Mouse (Mus musculus) neural tube, embryonic 13.5 days (tissue): ENCODE data around the gene Iqschfp. TPM values are rescaled to one million over a fixed set of nuclear protein-coding genes. Genes with fewer than 3 reads are reported as not detected.

Experiments used
- ATAC-seq: fragments of 200-750 bp; cut with Nextera tagmentation; 2 replicates; pipeline ENCODE4 v1.8.0; 2017; ENCODE audit warnings: low read depth, mild to moderate bottlenecking, moderate TSS enrichment, moderate library complexity
- H3K27ac ChIP-seq: fragments of 300-500 bp; sonication (generic); replicated peaks from 2 replicates; pipeline ENCODE4 v1.5.1; 2015; ENCODE audit warnings: moderate library complexity, mild to moderate bottlenecking, inconsistent platforms
- H3K27me3 ChIP-seq: fragments of 300-500 bp; sonication (generic); 2 replicates; pipeline ENCODE4 v1.6.1; 2015; ENCODE audit warnings: mild to moderate bottlenecking, inconsistent platforms
- H3K36me3 ChIP-seq: fragments of 300-500 bp; sonication (generic); 2 replicates; pipeline ENCODE4 v1.6.1; 2015; ENCODE audit warnings: mild to moderate bottlenecking, inconsistent platforms
- H3K4me1 ChIP-seq: fragments of 300-500 bp; sonication (generic); replicated peaks from 2 replicates; pipeline ENCODE4 v1.6.1; 2015; ENCODE audit warnings: inconsistent platforms
- H3K4me2 ChIP-seq: fragments of 300-500 bp; sonication (generic); 2 replicates; pipeline ENCODE4 v1.6.1; 2015; ENCODE audit warnings: inconsistent platforms, mild to moderate bottlenecking, moderate library complexity
- H3K4me3 ChIP-seq: fragments of 300-500 bp; sonication (generic); 2 replicates; pipeline ENCODE4 v1.5.1; 2015; ENCODE audit warnings: mild to moderate bottlenecking, inconsistent platforms
- H3K9ac ChIP-seq: fragments of 300-500 bp; sonication (generic); 2 replicates; pipeline ENCODE4 v1.6.1; 2015; ENCODE audit warnings: moderate library complexity, mild to moderate bottlenecking, inconsistent platforms
- H3K9me3 ChIP-seq: fragments of 300-500 bp; sonication (generic); 2 replicates; pipeline ENCODE4 v1.6.1; 2016; ENCODE audit warnings: inconsistent platforms
- WGBS: fragments of 180-500 bp; shearing (Covaris S2); methylation state at CpG from one replicate; pipeline ENCODE4 v1.1.7; 2015; 5-methylcytosine and 5-hydroxymethylcytosine counted together
- polyA plus RNA-seq: library from polyadenylated mRNA; unstranded; fragments of >200 nt; fragmentation: Nextera tagmentation; extraction: Ambion mirVana; gene quantifications from 2 replicates; pipeline ENCODE4 v1.2.1, GENCODE M21; 2015

Gene Iqschfp
- polyA plus RNA-seq, 1 experiment from 2014 or later = 4.1 TPM

GRCm38 (mm10) chr3:68187471-68187870 lies 295.4 kb downstream of the Iqschfp start:
- Histone ChIP-seq H3K4me3 (no peak overlapping the region), H3K27me3 (no peaks in the 10 kb centered on the region), H3K9me3 (no peaks in the 10 kb centered on the region), H3K9ac (no peak overlapping the region), H3K36me3 (no peaks in the 10 kb centered on the region), H3K27ac (no peak overlapping the region), H3K4me2 (no peak overlapping the region), H3K4me1 (no peaks in the 10 kb centered on the region; the same call in 1 of the 2 replicates)
- ATAC-seq = no peak
- WGBS = 66% methylated on average over 8 of the region's 8 CpGs

- Histone ChIP-seq H3K4me3 (no peak overlapping the region), H3K27me3 (no peaks in the 10 kb centered on the region), H3K4me1 (no peaks in the 10 kb centered on the region), H3K9ac (no peak overlapping the region), H3K27ac (no peak overlapping the region), H3K4me2 (no peak overlapping the region), H3K36me3 (no peaks in the 10 kb centered on the region), H3K9me3 (no peaks in the 10 kb centered on the region)
- WGBS = 88% methylated on average over 2 of the region's 2 CpGs
- ATAC-seq = no peak
These were observed 297.1 kb downstream of the Iqschfp start for GRCm38 (mm10) chr3:68189100-68189499.

GRCm38 (mm10) chr3:68196933-68197332 lies 304.9 kb downstream of the Iqschfp start:
- WGBS = 95% methylated on average over 1 of the region's 1 CpGs

GRCm38 (mm10) chr3:68201214-68201613 lies 309.2 kb downstream of the Iqschfp start:
- H3K27me3 ChIP-seq = no peaks in the 10 kb centered on the region
- no peaks in the 10 kb centered on the region for H3K36me3 ChIP-seq
- H3K9ac ChIP-seq = no peak overlapping the region
- H3K4me3 ChIP-seq = no peak overlapping the region
- 9% methylated on average over 1 of the region's 1 CpGs for WGBS
- no peak overlapping the region for H3K27ac ChIP-seq
- ATAC-seq = 0 out of 2 replicates have a peak, but pooled peaks have one; percentile 68
- H3K9me3 ChIP-seq = no peaks in the 10 kb centered on the region
- no peak overlapping the region for H3K4me2 ChIP-seq
- peaks cover 26% of the 10 kb centered on the region for H3K4me1 ChIP-seq

More at GRCm38 (mm10) chr3:68196933-68197332, 304.9 kb downstream of the Iqschfp start:
- no peak overlapping the region for H3K4me3 ChIP-seq
- no peaks in the 10 kb centered on the region for H3K9me3 ChIP-seq
- H3K4me1 ChIP-seq = peaks cover 6% of the 10 kb centered on the region; the same call in 1 of the 2 replicates
- no peak overlapping the region for H3K9ac ChIP-seq
- H3K36me3 ChIP-seq = no peaks in the 10 kb centered on the region
- no peaks in the 10 kb centered on the region for H3K27me3 ChIP-seq
- ATAC-seq = no peak
- no peak overlapping the region for H3K4me2 ChIP-seq
- no peak overlapping the region for H3K27ac ChIP-seq

GRCm38 (mm10) chr3:68202162-68202902 lies 310.3 kb downstream of the Iqschfp start:
- no peak overlapping the region for H3K4me2 ChIP-seq
- WGBS = 23% methylated on average over 4 of the region's 4 CpGs
- no peaks in the 10 kb centered on the region for H3K9me3 ChIP-seq
- ATAC-seq = peak; percentile 41; the same call in 1 of the 2 replicates
- H3K27me3 ChIP-seq = no peaks in the 10 kb centered on the region
- no peak overlapping the region for H3K9ac ChIP-seq
- no peak overlapping the region for H3K4me3 ChIP-seq
- H3K4me1 ChIP-seq = peaks cover 26% of the 10 kb centered on the region
- H3K27ac ChIP-seq = no peak overlapping the region
- H3K36me3 ChIP-seq = no peaks in the 10 kb centered on the region

- WGBS = 44% methylated on average over 4 of the region's 4 CpGs
- H3K9me3 ChIP-seq = no peaks in the 10 kb centered on the region
- ATAC-seq = no peak
These were observed 312.0 kb downstream of the Iqschfp start for GRCm38 (mm10) chr3:68203934-68204467.

GRCm38 (mm10) chr3:68210422-68210821 lies 318.4 kb downstream of the Iqschfp start:
- no peaks in the 10 kb centered on the region for H3K27me3 ChIP-seq
- H3K4me3 ChIP-seq = no peak overlapping the region
- no peak overlapping the region for H3K4me2 ChIP-seq
- WGBS = 79% methylated on average over 4 of the region's 4 CpGs
- H3K27ac ChIP-seq = no peak overlapping the region
- no peak overlapping the region for H3K9ac ChIP-seq
- H3K9me3 ChIP-seq = no peaks in the 10 kb centered on the region
- H3K36me3 ChIP-seq = no peaks in the 10 kb centered on the region
- H3K4me1 ChIP-seq = no peaks in the 10 kb centered on the region
- no peak for ATAC-seq

More at GRCm38 (mm10) chr3:68203934-68204467, 312.0 kb downstream of the Iqschfp start:
- peaks cover 26% of the 10 kb centered on the region for H3K4me1 ChIP-seq
- H3K27ac ChIP-seq = no peak overlapping the region
- H3K4me2 ChIP-seq = no peak overlapping the region
- H3K27me3 ChIP-seq = no peaks in the 10 kb centered on the region
- H3K9ac ChIP-seq = no peak overlapping the region
- no peaks in the 10 kb centered on the region for H3K36me3 ChIP-seq
- H3K4me3 ChIP-seq = no peak overlapping the region

GRCm38 (mm10) chr3:68221452-68221851 lies 329.4 kb downstream of the Iqschfp start:
- H3K4me2 ChIP-seq = no peak overlapping the region
- H3K27ac ChIP-seq = no peak overlapping the region
- no peak for ATAC-seq
- no peaks in the 10 kb centered on the region for H3K36me3 ChIP-seq
- H3K4me1 ChIP-seq = peaks cover 7% of the 10 kb centered on the region; the same call in 1 of the 2 replicates
- H3K9ac ChIP-seq = no peak overlapping the region
- no peaks in the 10 kb centered on the region for H3K27me3 ChIP-seq
- no peak overlapping the region for H3K4me3 ChIP-seq
- H3K9me3 ChIP-seq = no peaks in the 10 kb centered on the region
- 96% methylated on average over 3 of the region's 3 CpGs for WGBS

GRCm38 (mm10) chr3:68239887-68240286 lies 347.9 kb downstream of the Iqschfp start:
- Histone ChIP-seq H3K4me2 (no peak overlapping the region), H3K27me3 (no peaks in the 10 kb centered on the region), H3K4me1 (no peaks in the 10 kb centered on the region), H3K36me3 (no peaks in the 10 kb centered on the region), H3K4me3 (no peak overlapping the region), H3K9me3 (no peaks in the 10 kb centered on the region), H3K9ac (no peak overlapping the region), H3K27ac (no peak overlapping the region)
- ATAC-seq = no peak
- WGBS = 86% methylated on average over 2 of the region's 2 CpGs

GRCm38 (mm10) chr3:68243239-68243638 lies 351.2 kb downstream of the Iqschfp start:
- 71% methylated on average over 3 of the region's 3 CpGs for WGBS
- Histone ChIP-seq H3K27me3 (no peaks in the 10 kb centered on the region), H3K9ac (no peak overlapping the region), H3K4me1 (peaks cover 6% of the 10 kb centered on the region), H3K4me3 (no peak overlapping the region), H3K27ac (no peak overlapping the region), H3K4me2 (no peak overlapping the region), H3K36me3 (no peaks in the 10 kb centered on the region), H3K9me3 (no peaks in the 10 kb centered on the region)
- no peak for ATAC-seq

- Histone ChIP-seq H3K4me1 (peaks cover 6% of the 10 kb centered on the region), H3K36me3 (no peaks in the 10 kb centered on the region), H3K4me2 (no peak overlapping the region), H3K4me3 (no peak overlapping the region), H3K9me3 (no peaks in the 10 kb centered on the region), H3K27ac (peak overlapping the region; percentile 68; the same call in 1 of the 2 replicates), H3K9ac (no peak overlapping the region), H3K27me3 (no peaks in the 10 kb centered on the region)
- 55% methylated on average over 4 of the region's 4 CpGs for WGBS
- ATAC-seq = no peak
These were observed 354.1 kb downstream of the Iqschfp start for GRCm38 (mm10) chr3:68246154-68246553.

- no peak overlapping the region for H3K4me3 ChIP-seq
- H3K4me1 ChIP-seq = peaks cover 6% of the 10 kb centered on the region
- H3K9ac ChIP-seq = no peak overlapping the region
- H3K36me3 ChIP-seq = no peaks in the 10 kb centered on the region
- WGBS = 60% methylated on average over 2 of the region's 2 CpGs
- ATAC-seq = no peak
- H3K9me3 ChIP-seq = no peaks in the 10 kb centered on the region
- H3K4me2 ChIP-seq = no peak overlapping the region
- H3K27ac ChIP-seq = no peak overlapping the region
- H3K27me3 ChIP-seq = no peaks in the 10 kb centered on the region
These were observed 358.6 kb downstream of the Iqschfp start for GRCm38 (mm10) chr3:68250589-68250988.
